Mouse (Mus musculus) limb, embryonic 10.5 days (tissue): ENCODE measurements around the gene Tlk1. TPM values are rescaled to one million over a fixed set of nuclear protein-coding genes. Genes with fewer than 3 reads are reported as not detected.

Experiments
- DNase-seq: peaks from one replicate; pipeline ENCODE4 v3.0.0-alpha.2; 2017; ENCODE audit warnings: low spot score
- H3K27ac ChIP-seq: fragments of 300-500 bp; sonication (generic); 2 replicates; pipeline ENCODE4 v1.5.1; 2016; ENCODE audit warnings: mild to moderate bottlenecking
- H3K27me3 ChIP-seq: fragments of 300-500 bp; sonication (generic); 2 replicates; pipeline ENCODE4 v1.6.1; 2016; ENCODE audit warnings: low read depth, mild to moderate bottlenecking; ENCODE audit not compliant: poor library complexity, severe bottlenecking
- H3K36me3 ChIP-seq: fragments of 300-500 bp; sonication (generic); 2 replicates; pipeline ENCODE4 v1.6.1; 2016; ENCODE audit warnings: mild to moderate bottlenecking, moderate library complexity
- H3K4me1 ChIP-seq: fragments of 300-500 bp; sonication (generic); 2 replicates; pipeline ENCODE4 v1.6.1; 2016
- H3K4me3 ChIP-seq: fragments of 300-500 bp; sonication (generic); 2 replicates; pipeline ENCODE4 v1.5.1; 2016; ENCODE audit warnings: mild to moderate bottlenecking, moderate library complexity
- H3K9me3 ChIP-seq: fragments of 300-500 bp; sonication (generic); replicated peaks from 2 replicates; pipeline ENCODE4 v1.6.1; 2016; ENCODE audit warnings: mild to moderate bottlenecking
- WGBS: fragments of 180-500 bp; shearing (Covaris S2); methylation state at CpG from one replicate; pipeline ENCODE4 v1.1.7; 2016; 5-methylcytosine and 5-hydroxymethylcytosine counted together
- polyA plus RNA-seq: library from polyadenylated mRNA; unstranded; fragments of >200 nt; fragmentation: Nextera tagmentation; extraction: Ambion mirVana; gene quantifications from 2 replicates; pipeline ENCODE4 v1.2.1, GENCODE M21; 2016

Tlk1 gene
- polyA plus RNA-seq, 1 experiment from 2014 or later, result 27.6 TPM

DNA sequence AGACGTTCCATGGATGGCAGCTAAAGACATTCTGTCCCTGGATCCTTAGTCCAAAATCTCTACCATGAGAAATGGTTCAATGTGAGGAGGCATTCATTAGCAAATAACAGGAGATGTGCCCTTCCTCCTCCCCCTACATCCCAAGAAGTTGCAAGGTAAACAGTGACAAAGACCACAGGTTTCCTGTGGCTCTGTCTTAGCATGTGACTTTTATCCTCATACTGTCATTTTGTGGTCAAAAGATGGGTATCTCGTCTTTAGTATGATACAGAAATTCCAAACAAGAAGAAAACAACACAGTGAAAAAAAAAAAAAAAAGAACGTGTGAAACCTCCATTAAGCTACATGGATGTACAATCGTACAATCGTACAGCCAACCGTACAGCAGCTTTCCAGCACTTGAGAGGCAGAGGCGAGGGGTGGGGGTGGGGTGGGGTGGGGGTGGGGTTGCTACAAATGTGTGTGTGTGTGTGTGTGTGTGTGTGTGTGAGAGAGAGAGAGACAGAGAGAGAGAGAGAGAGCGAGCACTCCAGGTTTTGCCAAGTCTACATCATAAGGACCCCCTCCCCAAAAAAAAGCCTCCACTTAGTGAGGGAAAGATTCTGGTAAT, 26.8 kb upstream of the Tlk1 start:
- Histone ChIP-seq H3K9me3 (no peaks in the 10 kb centered on the region), H3K27me3 (no peaks in the 10 kb centered on the region), H3K4me1 (peaks cover 10% of the 10 kb centered on the region; the same call in 1 of the 2 replicates), H3K27ac (no peak overlapping the region), H3K4me3 (no peak overlapping the region), H3K36me3 (no peaks in the 10 kb centered on the region)
- 87% methylated on average over 8 of the region's 8 CpGs for WGBS
- no peak for DNase-seq

DNA sequence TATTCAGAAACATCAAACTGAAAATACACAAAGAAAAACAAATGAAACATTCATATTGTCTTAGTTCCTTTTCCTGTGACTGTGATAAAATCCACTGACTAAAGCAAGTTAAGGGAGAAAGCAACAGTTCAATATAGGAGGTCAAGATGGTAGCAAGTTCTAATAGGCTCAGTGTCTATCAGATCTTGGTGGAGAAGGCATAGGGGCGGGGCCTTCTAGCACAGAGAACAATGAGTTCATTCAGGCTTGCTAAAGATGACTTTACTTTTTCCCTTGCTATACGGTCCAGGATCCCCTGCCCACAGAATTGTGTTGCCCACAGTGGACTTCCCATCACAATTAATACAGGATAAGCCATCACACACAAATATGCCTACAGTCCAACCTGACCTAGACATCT, 20.3 kb upstream of the Tlk1 start:
- DNase-seq, result no peak
- WGBS, result 71% methylated on average over 2 of the region's 2 CpGs
- no peak overlapping the region for H3K4me3 ChIP-seq
- no peaks in the 10 kb centered on the region for H3K4me1 ChIP-seq
- H3K36me3 ChIP-seq, result no peaks in the 10 kb centered on the region
- no peaks in the 10 kb centered on the region for H3K27me3 ChIP-seq
- H3K9me3 ChIP-seq, result no peaks in the 10 kb centered on the region
- H3K27ac ChIP-seq, result no peak overlapping the region

DNA sequence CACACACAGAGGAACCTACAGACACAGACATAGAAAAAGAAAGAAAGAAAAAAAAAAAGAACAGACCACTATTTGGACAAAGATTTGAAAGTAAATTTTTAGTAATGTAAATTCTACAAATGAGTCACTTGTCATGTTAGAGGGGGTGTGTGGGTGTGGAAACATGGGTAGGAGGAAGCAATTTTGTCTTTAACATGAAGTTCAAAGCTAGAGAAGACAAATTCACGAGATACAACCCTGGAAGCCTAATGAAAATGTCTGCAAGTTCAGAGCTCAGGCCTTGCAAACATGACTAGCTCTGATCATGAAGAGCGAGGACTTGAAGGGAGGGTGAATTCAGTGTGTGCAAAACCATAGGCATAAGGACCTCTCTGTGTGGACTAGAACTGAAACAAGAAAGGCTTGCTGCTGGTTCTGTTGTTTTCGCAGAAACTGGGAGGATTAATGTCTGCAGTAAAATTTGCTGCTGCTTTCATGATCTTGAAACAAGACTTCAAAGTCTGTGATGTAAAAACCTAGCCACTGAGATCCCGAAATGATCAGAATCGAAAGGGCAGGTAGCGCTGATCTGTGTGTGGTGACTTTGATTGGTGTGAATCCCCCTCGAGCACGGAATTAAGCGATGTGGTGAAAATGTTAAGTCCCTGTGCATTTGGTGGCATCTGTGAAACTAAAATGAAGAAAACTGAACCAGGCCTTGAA, 19.3 kb upstream of the Tlk1 start:
- no peaks in the 10 kb centered on the region for H3K27me3 ChIP-seq
- no peaks in the 10 kb centered on the region for H3K4me1 ChIP-seq
- no peak for DNase-seq
- no peak overlapping the region for H3K27ac ChIP-seq
- H3K9me3 ChIP-seq, result no peaks in the 10 kb centered on the region
- 87% methylated on average over 9 of the region's 9 CpGs for WGBS
- no peaks in the 10 kb centered on the region for H3K36me3 ChIP-seq
- no peak overlapping the region for H3K4me3 ChIP-seq

DNA sequence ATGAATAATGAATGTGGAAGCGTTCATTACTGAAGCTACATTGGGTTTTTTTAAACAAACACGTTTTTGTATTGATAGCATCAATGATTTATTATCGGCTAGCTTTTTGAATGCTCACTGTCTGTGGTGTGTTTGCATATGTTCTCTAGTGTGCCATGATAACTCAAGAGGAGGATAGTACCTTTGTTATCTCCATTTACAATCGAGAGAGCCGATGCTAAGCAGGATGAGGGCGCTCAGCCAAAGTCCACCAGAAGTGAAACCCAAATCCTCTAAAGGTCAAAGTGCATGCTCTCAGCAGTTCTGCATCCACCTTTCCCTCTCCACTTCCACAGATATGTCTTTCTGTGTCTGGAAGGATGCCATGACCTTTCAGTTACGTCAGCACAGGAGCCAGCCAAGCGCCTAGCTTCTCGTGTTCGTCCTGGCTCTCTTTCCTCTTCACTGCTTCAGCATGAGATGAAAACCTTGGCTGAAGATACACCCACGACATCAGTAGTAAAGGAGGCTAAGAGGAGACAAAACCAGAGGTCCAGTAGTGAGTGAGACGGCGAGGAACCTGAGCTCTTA, 16.6 kb upstream of the Tlk1 start:
- WGBS, result 84% methylated on average over 13 of the region's 13 CpGs
- no peak for DNase-seq
- Histone ChIP-seq H3K27ac (no peak overlapping the region), H3K36me3 (no peaks in the 10 kb centered on the region), H3K4me1 (no peaks in the 10 kb centered on the region), H3K9me3 (no peaks in the 10 kb centered on the region), H3K4me3 (no peak overlapping the region), H3K27me3 (0 out of 2 replicates have a peak, but pooled peaks cover 2% of the 10 kb centered on the region)

DNA sequence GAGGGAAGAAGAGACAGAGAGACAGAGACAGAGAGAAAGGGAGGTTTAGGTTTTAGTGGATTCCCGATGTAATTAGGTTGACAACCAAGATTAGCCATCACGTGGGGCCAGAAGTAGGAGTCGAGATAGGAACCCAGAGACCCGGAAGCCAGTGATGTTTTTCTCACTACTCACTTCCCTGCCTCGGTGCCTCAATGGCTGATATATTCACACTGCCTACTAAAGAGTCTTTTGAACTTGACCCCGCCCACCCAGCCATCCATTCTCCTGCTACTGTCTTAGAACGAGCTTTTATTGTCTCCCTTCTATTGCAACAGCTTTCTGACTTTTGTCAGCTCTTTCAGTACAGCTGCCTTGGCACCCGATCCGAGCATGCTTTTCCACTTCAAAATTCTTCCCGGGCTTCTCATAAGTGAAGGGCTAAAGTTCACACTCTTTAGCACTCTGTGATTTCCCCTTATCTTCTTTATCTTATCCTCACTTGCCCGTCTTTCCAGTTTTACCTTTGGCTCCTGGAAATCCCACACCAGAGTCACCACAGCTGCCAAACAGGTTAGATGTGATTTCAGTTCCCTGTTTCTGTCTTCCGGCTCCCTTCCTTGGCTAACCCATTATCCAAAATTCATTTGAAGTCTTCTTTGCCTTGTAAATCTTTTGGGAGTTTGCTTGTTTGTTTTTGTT, 13.1 kb upstream of the Tlk1 start:
- WGBS, result 36% methylated on average over 12 of the region's 12 CpGs
- no peaks in the 10 kb centered on the region for H3K4me1 ChIP-seq
- H3K9me3 ChIP-seq, result no peaks in the 10 kb centered on the region
- 0 out of 2 replicates have a peak, but pooled peaks cover 2% of the 10 kb centered on the region for H3K27me3 ChIP-seq
- no peak overlapping the region for H3K4me3 ChIP-seq
- H3K36me3 ChIP-seq, result no peaks in the 10 kb centered on the region
- H3K27ac ChIP-seq, result no peak overlapping the region
- DNase-seq, result no peak

DNA sequence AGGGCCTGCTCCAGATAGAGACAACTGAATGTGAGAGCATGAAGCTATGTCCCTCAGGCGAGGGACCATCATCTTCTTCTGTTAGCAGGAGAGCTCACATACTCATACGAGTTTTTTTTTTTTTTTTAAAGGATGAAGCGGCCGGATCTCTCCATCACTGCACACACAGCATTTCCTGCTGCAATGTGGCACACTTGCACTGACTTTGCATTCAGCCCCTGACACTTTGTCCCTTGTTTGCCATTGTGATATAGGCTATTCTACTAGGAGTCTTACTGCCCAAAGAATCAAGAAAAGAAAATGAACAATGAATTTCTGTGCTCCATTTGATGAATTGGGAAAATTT, 10.8 kb upstream of the Tlk1 start:
- DNase-seq, result no peak
- Histone ChIP-seq H3K4me1 (no peaks in the 10 kb centered on the region), H3K9me3 (no peaks in the 10 kb centered on the region), H3K36me3 (no peaks in the 10 kb centered on the region), H3K4me3 (no peak overlapping the region), H3K27ac (no peak overlapping the region), H3K27me3 (0 out of 2 replicates have a peak, but pooled peaks cover 2% of the 10 kb centered on the region)
- WGBS, result 83% methylated on average over 4 of the region's 4 CpGs

DNA sequence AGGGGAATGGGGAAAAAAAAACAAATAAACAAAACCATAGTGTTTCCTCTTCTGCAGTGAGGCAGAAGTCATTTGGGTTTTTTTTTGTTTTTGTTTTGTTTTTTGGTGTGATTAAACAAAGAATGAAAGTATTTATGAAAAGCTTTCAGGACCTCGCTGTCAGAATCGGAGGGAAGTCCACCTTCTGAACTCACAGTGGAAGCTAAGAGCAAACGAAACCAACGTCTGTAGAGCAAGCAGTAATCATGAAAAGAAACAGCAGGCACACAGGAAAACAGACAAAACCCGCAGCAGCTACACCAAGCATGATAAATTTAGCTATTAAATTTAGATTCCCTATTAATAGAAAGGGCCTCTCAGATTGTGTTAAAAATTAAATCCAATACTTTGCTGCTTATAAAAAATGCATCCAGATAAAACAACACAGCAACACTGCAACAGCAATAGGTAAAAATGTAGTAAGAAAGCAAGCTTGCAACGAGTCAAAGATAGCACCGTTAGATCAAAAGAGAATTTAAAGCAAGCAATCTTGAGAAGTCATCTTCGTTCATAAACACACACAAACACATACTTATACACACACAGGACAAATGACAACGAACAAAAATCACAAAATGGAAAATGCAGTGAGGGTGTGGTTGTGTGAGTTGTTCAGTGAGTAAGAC, 10.2 kb upstream of the Tlk1 start:
- Histone ChIP-seq H3K4me3 (no peak overlapping the region), H3K4me1 (no peaks in the 10 kb centered on the region), H3K36me3 (no peaks in the 10 kb centered on the region), H3K27ac (no peak overlapping the region), H3K9me3 (no peaks in the 10 kb centered on the region), H3K27me3 (0 out of 2 replicates have a peak, but pooled peaks cover 2% of the 10 kb centered on the region)
- no peak for DNase-seq
- 82% methylated on average over 9 of the region's 9 CpGs for WGBS

DNA sequence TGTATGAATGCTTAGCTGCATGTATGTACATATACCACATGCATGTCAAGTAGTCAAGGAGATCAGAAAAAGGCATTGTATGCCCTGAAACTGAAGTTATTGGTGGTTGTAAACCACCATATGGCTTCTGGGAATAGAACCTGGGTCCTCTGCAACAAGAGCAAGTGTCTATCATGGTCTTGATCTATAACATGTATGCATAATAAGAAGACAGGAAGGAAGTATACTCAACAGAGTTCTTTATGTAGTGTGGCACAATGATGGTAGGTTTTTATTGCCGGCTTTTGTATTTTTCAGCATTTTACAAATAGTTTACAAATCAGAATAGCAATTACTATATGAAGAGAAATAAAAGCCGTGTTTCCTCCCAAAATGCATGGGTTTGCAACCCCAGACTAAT, 9.7 kb upstream of the Tlk1 start:
- WGBS, result 87% methylated on average over 2 of the region's 2 CpGs
- H3K4me1 ChIP-seq, result no peaks in the 10 kb centered on the region
- no peaks in the 10 kb centered on the region for H3K9me3 ChIP-seq
- 0 out of 2 replicates have a peak, but pooled peaks cover 2% of the 10 kb centered on the region for H3K27me3 ChIP-seq
- no peaks in the 10 kb centered on the region for H3K36me3 ChIP-seq
- no peak for DNase-seq
- H3K27ac ChIP-seq, result no peak overlapping the region
- no peak overlapping the region for H3K4me3 ChIP-seq

DNA sequence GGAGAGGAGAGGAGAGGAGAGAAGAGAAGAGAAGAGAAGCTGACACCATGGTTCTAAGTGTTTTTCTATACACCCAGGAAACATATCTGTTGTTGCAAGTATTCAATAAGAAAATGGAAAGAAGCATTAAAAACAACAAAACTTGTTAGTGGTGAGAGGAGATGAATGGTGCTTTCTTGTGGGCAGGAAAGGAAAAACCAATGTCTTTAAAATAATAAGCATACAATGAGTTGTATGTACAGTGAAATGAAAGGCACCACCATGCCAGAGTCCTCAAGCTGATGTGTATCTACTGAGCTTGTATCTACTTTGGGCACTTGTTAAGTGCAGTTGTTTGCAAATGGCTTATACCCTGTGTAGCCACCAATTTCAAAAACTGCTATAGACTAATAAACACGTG, 7.7 kb upstream of the Tlk1 start:
- Histone ChIP-seq H3K4me3 (no peak overlapping the region), H3K4me1 (no peaks in the 10 kb centered on the region), H3K9me3 (no peaks in the 10 kb centered on the region), H3K27ac (no peak overlapping the region), H3K36me3 (no peaks in the 10 kb centered on the region), H3K27me3 (0 out of 2 replicates have a peak, but pooled peaks cover 2% of the 10 kb centered on the region)
- WGBS, result 65% methylated on average over 1 of the region's 1 CpGs
- no peak for DNase-seq

DNA sequence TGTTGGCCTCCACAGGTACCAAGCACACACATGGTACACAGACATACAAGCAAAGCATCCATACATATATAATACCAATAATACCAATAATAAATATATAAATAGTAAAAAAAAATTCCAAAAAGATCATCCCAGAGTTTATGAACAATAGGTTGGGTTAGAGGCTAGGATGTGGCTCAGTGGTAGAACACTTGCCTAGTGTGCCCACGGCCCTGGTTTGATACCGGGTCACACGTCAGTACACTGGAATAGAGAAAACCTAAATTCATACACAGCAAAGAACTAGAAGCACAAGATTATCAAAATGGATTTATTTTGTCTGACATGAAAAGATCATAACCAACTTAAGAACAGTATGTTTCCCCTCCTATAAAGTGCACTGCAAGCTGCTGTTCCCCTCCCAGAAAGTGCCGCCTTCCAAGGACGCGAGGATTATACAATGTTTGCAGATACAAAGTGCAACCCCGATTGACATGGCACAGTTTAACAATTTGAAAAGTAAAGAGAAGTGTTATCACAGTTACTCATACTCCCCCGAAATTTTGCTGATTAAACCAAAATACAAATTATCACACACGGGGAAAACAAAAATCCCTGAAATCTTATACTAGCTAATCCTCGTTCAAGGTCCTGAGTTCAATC, 6.3 kb upstream of the Tlk1 start:
- 90% methylated on average over 10 of the region's 10 CpGs for WGBS
- Histone ChIP-seq H3K27me3 (no peaks in the 10 kb centered on the region), H3K27ac (no peak overlapping the region), H3K4me3 (no peak overlapping the region), H3K36me3 (no peaks in the 10 kb centered on the region), H3K9me3 (no peaks in the 10 kb centered on the region), H3K4me1 (no peaks in the 10 kb centered on the region)
- no peak for DNase-seq

DNA sequence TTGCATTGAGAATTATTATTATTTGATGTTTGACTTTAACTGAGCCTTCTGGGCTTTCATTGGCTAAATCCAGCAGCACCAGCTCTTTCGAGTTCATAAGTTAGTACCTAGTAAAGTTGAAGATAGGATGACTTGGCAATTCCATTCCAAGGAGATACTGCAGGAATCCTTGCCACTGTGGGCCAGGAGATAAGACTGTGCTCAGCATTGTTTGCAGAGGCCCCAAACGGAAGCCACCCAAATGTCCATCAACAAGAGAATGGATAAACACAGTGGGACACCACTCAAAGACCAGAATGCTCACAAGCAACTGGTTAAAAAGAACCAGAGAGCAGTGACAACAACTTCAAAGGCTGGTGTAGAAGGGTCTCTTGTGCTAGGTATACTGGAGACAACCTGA, 5.2 kb upstream of the Tlk1 start:
- no peaks in the 10 kb centered on the region for H3K4me1 ChIP-seq
- H3K27ac ChIP-seq, result no peak overlapping the region
- H3K36me3 ChIP-seq, result no peaks in the 10 kb centered on the region
- WGBS, result 59% methylated on average over 2 of the region's 2 CpGs
- H3K27me3 ChIP-seq, result no peaks in the 10 kb centered on the region
- no peaks in the 10 kb centered on the region for H3K9me3 ChIP-seq
- no peak overlapping the region for H3K4me3 ChIP-seq
- no peak for DNase-seq

DNA sequence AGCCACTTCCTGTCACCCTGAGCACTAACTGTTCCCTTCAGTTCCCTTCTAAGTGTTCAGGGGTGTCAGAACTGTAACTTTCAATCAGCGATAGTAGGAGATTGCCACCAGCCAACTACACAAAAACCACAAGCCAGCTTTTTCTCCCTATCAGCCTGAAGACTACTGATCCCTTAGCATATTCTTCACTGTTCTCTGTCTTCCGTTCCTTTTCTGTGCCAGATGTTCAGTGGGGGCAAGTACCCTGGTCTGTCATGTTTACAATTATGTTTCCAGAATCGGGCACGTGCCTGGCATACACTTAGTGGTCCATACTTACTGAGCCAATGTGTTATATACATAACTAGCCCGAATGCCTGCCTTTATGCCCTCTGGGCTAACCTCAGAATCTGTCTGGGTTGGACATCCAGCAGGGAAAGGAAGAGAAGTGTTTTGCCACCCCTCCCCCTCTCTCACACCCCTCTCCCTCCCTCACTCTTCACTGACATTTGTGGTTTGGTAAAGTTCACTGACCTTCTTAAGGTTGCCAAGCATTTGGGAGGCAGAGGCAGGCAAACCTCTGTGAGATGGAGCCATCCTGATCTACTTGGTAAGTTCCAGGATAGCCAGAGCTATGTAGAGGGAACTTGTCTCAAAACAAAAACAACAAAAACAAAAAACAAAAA, 4.5 kb upstream of the Tlk1 start:
- H3K4me3 ChIP-seq, result no peak overlapping the region
- no peaks in the 10 kb centered on the region for H3K27me3 ChIP-seq
- no peak overlapping the region for H3K27ac ChIP-seq
- 88% methylated on average over 5 of the region's 5 CpGs for WGBS
- H3K36me3 ChIP-seq, result no peaks in the 10 kb centered on the region
- no peaks in the 10 kb centered on the region for H3K9me3 ChIP-seq
- H3K4me1 ChIP-seq, result no peaks in the 10 kb centered on the region
- DNase-seq, result no peak
